Mouse (Mus musculus) lung, postnatal 14 days (tissue): ENCODE results near the gene Gtpbp6.
A peak's percentile ranks its signal among the peaks of the same experiment; 100 is the strongest.
"Not testable (repeated sequence)": the region's sequence is repeated elsewhere in the genome, so short reads cannot be mapped to it uniquely, and the experiment has no call there.

Source experiments
- DNase-seq: peaks from one replicate; pipeline ENCODE4 v3.0.0; 2021

The Gtpbp6 gene

DNA sequence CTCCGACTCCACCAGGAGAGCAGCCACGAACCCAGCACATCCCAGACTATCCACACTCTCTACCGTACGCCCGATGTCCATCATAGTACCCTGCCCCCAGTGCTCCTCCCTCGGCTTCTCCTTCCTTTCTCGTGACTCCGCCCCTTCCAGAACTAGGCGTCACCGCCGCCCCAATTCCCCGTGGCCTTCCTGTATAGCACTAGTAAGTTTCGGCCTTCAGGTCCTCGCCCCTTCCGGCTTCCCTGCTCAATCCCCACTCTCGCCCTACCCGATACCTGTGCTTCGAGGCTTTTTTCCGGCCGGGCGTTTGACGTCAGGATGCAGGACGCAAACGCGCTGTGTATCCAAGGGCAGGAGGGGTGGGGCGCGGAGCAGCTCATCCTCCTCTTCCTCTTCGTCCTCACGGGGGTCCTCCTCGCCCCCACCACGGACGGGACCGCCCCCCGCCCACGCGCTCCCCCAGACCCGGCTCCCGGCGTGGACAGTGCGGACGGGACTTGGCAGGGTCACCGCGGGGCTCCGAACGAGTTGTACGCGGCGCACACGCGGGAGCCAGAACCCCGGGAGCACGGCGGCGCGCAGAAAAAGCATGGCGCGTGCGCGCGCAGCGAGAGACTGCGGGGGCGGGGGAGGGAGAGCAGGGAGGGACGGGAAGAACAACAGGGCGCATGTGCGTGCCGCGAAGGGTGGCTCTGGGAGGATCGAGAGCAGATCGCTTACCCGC, at the start of gene Gtpbp6:
Gene Gtpbp6, minus strand, starts transcription at position 617 of the 724 bp plus-strand sequence.
- DNase-seq = peak; percentile 97

DNA sequence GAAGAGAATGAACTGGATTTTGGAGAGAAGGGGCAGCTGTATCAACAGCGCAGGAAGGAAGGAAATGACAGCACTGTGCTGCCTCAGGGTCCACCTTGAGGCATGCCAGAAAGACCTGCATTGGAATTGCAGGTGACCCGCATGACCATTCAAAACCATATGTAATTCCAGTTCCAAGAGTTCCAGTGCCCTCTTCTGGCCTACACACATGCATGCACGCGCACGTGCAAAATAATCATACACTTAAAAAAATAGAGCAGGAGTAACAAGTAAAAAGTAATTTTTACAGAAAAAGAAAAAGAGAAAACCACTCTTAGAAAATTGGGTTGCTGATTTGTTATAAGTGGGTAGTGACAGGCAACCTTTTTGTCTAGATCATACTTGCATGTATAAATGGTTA, 35.0 kb upstream of the Gtpbp6 start:
- DNase-seq = peak; percentile 7

DNA sequence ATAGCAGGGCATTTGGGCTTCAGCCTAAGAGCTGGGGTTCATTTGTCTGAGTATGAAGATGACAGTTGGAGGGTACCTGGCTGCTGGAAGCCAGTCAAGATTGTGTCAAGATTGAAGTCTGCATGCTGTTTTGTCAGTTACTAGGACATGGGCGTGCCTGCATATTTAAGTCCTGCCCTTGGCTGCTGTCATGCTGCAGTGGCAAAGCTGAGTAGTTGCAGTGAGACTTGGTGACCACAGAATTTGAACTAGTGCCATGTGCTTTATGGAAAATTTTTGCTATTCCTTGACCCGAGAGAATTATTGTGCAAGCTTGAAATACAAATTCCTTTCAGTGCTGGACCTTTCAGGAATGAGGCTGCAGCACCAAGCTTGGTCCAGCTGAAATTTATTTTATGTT, 34.3 kb upstream of the Gtpbp6 start:
- peak; percentile 19 for DNase-seq

DNA sequence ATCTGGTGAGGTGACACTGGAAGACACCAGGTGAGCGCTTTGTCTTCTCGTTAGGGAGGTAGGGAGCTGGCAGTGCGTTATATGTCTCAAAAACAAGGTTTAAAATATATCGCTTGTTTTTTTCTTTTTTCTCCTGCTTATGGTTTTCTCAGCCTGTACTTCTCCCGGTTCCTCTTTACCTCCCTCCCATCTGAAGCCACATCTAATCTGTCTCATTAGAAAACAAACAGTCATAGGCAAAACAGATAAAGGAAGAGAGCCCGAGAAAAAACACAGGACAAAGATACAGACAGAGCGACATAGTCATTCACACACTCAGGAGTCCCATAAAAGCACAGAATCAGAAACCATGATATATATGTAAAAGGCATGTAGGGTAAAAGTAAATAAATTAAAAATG, 32.4 kb upstream of the Gtpbp6 start:
- DNase-seq = no peak

DNA sequence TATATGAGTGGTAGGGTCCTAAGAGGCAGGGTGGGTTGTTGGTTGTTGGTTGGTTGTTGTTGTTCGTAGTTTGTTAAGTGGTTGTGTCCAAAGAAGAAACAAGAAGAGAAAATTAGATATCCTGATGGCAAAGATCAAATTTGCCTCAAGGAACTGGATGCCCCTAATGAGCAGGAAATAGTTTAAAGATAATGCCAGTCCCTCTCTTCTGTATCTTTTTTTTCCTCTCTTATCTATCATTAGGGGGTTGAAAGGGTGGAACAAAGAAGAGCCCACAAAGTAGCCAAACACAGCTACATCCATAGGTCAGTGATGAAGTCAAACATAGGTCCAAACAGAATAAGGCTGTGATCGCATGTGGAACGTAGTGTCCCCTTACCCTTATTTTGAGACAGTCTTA, 31.3 kb upstream of the Gtpbp6 start:
- DNase-seq = no peak

DNA sequence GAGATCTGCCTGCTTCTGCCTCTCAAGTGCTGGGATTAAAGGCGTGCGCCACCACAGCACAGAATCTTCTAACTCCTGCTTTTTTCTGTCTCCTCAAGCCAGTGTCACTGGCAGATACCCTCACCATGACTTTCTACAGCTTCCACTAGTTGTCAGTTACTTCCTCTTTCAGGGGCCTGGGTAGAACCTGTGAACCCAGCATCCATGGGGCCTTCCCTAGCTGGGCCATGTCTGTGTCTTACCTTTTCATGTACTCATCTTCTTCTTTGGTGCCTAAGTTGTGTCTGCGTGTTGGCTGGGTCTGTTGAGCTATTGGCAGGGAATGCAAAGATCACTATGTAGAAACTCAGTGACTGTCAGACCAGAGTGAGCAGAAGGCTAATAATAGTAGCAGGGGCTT, 29.8 kb upstream of the Gtpbp6 start:
- no peak for DNase-seq

DNA sequence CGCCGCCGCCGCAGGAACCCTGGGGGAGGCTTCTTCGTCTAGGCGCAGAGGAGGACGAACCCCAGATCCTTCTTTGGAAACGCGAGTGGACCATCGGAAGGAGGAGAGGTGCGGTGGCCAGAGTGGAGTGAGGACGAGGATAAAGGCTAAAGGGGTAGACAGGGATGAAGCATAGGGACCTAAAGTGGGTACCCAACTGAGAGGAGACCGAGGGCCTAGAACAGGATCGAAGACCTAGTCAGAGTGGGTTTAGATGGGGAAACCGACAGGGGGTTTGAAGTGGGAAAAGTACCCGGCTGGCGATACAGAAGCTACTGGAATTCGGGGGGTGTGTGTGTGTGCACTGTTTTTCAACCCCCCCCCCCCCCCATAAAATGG, 28.1 kb upstream of the Gtpbp6 start:
- no peak for DNase-seq

DNA sequence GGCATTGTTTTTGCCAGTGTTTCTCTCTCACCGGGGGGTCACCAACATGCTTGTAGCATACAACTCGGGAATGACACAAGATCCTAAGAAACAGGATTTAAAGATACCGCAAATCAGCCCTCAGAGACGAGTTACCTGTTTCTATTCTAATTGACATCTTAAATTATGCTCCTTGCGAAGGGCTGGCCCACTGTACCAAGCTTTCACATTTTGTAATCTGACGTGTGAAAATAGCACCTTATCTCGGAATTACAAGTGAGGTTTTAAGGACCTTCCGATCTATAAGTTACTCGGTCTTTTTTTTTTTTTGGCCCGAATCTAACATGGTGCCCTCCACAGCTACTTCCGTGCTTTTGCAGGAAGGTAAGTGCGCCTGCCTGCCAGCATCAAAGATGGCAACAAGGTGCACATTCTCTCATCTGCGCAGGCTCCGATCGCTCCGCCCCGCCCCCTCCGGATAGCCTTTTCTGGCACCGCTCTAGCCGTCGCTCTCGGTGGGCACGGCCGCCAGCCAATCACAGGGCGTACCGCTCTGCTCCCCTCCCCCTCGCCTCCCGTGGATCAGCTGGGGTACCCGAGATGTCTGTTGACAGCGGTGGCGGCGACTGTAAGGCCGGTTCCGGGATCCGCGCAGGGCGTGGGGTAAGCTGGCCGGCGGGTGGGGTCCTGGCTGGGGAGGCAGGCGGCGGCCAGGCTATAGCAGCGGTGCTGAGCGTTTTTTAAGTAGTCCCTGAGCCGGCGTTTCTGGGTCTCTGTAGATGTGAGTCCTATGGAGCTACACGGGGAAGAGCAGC, 27.5 kb upstream of the Gtpbp6 start, which contains the start of gene Chfr:
Gene Chfr, plus strand, starts transcription at position 550 of the 794 bp plus-strand sequence.
- peak; percentile 99 for DNase-seq

DNA sequence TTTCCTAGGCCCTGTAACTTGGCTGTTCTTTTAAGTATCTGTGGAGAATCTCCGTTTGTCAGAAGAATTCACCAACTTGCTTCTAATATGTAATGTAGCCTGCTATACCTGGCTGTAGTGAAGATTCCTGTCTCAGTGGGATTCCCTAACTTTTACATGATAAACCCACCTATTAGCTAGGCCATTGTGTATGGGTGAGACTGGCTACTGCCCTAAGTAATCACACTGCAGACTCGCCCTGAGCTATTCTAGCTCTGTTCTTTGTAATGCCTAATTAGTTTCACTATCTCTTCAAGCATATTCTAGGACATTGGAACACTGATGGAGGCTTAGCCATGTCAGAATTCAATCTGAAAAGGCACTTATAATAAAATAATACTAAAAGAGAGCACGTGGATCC, 14.4 kb upstream of the Gtpbp6 start:
- not testable (repeated sequence) for DNase-seq

DNA sequence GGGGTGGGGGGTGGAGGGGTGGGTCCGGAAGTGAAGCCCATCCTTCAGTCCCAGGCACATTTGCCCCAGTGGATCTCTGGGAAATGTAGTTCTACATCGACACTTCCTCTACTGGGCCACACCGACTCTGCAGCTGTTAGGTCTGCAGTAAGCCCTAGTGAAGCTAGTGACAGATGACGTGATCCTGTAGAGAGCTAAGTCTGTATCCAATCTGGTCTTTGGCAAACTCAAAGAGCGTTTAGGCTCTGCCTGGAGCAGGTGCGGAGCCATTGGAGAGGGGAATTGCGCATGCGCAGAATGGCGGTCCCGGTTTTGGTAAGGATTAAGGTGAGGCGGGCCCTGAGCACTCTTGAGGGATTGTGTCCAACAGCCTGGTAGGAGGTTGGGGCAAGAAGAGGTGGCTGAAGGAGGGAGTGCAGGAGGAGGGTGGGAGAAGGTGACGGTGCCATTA, 2.0 kb upstream of the Gtpbp6 start, which contains the start of gene Zfp605:
Gene Zfp605, plus strand, starts transcription at position 102 of the 451 bp plus-strand sequence.
- peak; percentile 90 for DNase-seq

DNA sequence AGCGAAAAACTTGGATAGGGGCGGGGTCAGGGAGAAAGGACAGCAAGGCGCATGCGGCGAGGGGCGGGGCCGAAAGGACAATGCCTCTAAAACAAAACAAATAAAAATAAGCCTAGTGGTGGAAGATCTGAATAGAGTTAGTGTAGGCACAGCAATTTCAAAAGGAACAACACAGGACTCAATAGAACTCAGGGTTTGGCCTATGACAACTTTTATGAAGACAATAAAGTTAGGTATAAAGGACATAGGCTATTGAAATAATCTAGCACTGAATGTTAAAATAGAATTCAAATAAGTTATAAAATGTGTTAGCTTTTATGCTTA, 270 bp upstream of the Gtpbp6 start:
- DNase-seq = no peak

DNA sequence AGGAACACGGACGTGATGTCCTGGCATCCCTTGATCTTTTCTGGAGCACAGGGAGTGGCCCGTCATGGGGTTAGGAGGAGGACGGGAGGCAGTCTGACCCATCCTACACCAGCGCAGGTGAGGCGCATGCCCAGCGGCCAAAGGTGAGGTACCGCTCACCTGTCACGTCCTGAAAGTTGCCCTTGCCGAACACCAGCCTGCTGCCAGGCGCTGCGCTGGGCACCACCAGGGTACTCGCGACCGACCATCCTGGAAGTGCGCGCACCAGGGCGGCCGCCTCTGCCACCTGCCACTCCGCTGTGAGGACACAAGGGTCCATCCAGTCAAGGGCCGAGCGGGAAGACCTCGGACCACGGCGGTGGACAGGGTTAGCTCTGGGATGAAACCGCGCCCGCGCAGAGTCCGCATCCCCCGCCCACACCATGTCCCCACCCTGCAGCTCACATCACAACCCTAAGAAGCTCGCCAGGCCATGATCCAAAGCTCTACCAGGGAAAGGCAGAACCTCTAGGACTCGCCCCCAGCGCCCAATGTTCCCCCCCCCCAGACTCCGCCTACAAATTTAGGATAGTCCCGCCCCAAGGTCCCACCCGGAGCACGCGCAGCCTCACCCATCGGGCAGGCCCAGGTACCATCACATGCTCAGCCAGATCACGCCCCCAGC, 964 bp downstream of the Gtpbp6 start:
- DNase-seq = no peak

DNA sequence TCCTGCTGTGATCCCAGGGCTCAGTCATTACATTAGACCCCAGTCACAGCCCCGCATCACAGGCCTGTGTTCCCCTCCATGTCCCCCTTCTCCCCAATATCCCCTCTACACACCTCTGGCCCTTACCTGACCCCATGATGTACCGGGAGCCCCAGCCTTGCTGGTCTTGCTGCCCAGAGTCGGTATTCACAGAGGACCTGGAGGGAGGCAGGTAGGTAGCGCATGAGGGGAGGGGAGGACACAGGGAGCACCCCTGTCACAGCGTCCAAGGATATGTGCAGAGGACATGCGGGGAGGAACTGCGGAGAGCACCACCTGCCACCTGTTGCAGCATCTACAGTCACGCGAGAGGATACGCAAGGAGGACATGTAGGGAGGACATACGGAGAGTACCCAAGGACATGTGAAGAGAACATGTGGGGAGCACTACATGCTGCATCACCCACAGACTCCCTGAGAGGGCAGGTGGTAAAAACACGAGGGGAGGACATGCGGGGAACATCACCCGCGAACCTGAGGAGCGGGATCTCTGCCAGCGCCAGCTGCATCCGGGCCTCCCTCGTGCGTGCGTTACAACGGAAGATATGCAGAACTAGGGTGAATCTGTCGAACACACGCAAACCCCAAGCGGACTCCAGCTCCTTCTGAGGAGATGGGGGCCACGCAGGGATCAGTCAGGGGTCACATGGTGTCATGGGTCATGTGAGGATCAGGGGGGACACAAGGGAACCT, 1.7 kb downstream of the Gtpbp6 start:
- no peak for DNase-seq

DNA sequence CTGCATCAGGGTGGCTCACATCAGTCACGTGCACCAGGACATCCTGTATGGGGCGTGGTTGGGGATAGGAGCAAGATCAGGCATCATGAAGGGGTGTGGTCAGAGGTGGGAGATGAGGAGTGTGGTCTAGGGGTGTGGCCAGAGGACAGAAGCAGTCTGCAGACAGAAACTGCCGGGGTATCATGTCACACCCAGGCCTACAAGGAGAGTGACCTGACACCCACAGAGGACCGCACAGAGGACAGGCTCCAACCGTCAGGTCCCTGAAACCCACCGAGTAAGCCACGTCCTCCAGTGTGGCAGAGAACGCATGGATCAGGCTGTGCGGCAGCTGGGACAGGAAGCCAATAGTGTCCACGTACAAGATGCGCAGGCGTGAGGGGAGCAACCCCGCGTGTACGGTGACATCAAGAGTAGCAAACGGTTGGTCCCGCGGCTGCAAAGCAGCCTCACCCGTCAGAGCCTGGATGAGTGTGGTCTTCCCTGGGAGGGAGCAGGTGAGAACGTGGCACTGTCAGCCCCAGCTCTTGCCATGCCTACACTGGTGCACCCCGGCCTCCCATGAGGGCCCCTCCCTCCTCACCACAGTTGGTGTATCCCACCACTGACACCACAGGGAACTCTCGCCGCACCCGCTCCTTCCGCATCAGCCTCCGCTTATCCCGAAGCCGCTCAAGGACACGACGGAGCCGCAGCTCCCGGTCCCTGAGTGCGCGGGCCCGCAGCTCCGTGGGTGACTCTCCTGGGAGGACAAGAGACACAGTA, 3.2 kb downstream of the Gtpbp6 start:
- no peak for DNase-seq

DNA sequence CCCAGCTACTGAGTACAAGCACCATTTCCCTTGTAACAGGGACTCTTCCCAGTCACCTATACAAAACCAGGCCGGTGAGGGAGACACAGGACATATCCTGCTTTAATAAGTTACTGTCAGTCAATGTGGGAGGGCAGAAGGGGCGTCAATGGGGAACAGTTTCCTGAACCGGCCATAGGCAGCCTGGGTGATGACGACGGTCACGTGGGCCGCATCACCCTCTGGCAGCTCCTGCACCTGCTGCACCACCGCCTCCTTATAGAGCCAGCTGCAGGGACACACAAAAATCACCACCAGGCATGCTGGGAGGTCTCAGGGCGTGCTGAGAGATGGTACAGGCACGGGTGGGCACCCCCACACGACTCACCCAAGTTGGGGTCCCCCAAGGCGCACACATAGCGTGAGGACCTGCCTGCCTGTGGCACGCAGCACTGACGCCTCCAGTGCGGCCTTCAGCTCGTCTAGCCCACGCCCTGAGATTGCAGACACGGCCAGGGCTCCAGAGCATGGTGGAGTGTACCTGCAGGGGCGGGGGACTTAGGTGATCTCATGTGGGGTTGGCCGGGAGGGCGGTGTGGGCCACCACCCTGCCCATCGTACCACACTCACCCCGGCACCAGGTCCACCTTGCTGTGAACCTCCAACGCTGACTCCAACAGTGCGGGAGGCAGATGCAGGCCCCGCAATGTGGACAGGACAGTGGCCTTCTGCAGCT, 3.9 kb downstream of the Gtpbp6 start:
- DNase-seq = no peak

DNA sequence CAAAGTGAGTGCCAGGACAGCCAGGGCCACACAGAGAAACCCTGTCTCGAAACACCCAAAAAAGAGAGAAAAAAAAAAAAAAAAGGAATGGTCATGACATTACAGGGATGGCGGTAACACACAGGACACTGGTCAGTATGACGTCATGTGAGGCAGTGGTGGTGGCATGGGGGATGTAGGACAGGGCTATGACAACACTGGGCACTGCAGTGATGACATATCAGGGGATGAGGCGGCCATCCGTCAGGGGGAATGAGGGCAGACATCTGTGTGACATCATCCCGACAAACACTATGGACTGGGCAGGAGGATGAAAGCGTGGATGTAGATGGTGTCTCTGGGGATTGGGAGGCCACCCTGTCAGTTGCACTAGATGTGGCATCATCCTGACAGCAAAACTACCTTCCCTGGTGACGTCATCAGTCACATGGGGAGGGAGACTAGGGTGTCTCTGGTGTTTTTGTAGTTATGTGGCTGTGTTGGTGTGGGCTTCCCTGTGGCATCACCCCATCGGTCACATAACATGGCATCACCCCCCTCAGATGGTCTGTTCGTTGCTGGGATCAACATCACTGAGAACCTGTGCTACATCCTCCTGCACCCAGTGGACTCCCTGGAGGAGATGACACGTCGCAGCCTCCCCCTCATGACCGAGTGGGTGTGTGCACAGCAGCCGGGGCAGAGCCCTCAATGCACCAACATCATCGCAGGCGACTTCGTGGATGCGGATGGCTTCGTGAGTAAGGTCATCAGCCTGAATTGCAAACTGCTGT, 5.0 kb downstream of the Gtpbp6 start:
- no peak for DNase-seq

DNA sequence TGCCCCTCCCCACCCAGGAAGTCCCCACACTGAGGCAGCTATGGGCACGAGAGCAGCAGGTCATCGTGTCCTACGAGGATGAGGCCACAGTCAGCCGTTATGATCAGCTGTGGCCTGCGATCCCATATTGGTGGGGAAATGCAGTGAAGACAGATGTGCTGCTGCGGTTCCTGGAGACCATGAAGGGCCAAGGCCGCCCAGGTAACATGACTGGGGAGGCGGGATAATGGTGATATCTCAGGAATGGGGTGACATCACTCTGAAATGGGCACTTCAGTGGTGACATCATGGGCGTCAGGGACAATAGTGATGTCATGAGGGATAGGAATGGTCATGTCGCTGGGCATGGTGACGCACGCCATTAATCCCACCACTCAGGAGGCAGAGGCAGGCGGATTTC, 5.6 kb downstream of the Gtpbp6 start:
- DNase-seq = no peak

DNA sequence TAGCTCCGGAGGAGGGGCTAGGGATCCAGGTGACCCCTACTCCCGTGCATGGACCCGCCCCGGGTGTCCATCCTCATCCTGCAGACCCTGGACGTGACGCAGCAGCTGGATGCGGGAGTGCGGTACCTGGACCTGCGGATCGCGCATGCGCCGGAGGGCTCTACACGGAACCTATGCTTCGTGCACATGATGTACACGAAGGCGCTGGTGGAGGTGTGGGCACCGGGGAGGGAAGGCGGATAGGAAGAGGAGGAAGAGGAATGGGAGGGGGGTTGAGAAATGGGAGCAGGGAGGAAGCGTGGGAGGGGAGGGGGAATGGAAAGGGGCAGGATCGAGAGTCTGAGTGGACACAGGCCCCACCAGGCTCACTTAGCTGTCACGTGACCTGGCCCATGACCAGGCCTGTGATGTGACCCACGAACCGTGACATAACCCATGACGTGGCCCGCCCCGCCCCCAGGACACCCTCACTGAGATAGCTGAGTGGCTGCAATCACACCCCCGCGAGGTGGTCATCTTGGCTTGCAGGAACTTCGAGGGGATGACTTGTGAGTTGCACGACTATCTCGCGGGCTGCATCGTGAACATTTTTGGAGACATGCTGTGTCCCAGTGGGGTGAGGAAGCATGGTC, 6.2 kb downstream of the Gtpbp6 start:
- DNase-seq = no peak

DNA sequence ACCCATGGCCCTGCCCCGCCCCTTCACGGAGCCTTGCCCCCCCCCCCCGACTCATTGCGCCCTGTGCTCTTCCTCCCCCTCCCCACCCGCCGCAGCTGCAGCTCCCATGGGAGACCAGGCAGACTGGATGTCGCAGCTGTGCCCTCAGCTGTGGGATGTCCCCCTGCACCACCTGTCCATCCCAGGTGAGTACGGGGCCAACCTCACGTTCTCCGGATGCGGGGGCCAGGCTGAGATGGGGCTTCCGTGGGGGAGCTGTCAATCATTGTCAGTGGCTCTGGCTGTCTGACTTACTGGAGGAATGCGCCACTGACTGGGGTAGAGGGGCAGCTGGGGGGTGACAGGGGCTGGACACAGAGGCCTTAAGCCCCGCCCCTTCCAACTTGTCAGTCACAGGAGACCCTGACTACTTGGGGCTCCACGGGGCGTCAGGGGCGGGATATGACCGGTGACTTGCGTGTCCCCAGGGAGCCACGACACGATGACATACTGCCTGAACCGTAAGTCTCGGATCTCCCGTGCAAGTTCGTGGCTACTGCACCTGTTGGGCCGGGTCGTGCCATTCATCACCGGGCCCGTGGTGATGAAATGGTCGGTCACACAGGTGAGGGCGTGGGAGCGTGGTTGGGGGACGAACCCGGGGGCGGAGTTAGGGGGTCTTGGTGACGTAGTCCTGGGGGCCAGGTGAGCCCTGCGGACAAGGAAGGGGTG, 6.9 kb downstream of the Gtpbp6 start:
- no peak for DNase-seq
